Mouse (Mus musculus): ENCODE data around the gene Xlr5c. TPM values are rescaled to one million over a fixed set of nuclear protein-coding genes. Genes with fewer than 3 reads are reported as not detected.

Xlr5c gene
- polyA plus RNA-seq, 2 experiments, result not detected

Other genes with a start within 250 kb of the Xlr5c start
- not detected in 2 replicates for gene Pnma3, start 228.2 kb downstream of the Xlr5c start, polyA plus RNA-seq (2012; rRNA removed)
- gene Pnma3, start 228.2 kb downstream of the Xlr5c start, polyA plus RNA-seq (2014; fragmentation: Nextera tagmentation; extraction: Ambion mirVana), result not detected in 2 replicates
- gene Xlr4a, start 210.5 kb downstream of the Xlr5c start, polyA plus RNA-seq (2012; rRNA removed), result 0.23 and 1.0 TPM in 2 replicates
- gene Xlr4a, start 210.5 kb downstream of the Xlr5c start, polyA plus RNA-seq (2014; fragmentation: Nextera tagmentation; extraction: Ambion mirVana), result 1.1 TPM in 2 replicates
- gene Xlr3a, start 195.9 kb downstream of the Xlr5c start, polyA plus RNA-seq (2012; rRNA removed), result 1.5 and 1.8 TPM in 2 replicates
- 0.74 and 3.8 TPM in 2 replicates for gene Xlr3a, start 195.9 kb downstream of the Xlr5c start, polyA plus RNA-seq (2014; fragmentation: Nextera tagmentation; extraction: Ambion mirVana)
- gene Gm14685, start 175.9 kb downstream of the Xlr5c start, polyA plus RNA-seq (2012; rRNA removed), result 0.03 TPM in 2 replicates
- gene Gm14685, start 175.9 kb downstream of the Xlr5c start, polyA plus RNA-seq (2014; fragmentation: Nextera tagmentation; extraction: Ambion mirVana), result not detected in 2 replicates
- gene Xlr5b, start 144.2 kb downstream of the Xlr5c start, polyA plus RNA-seq (2012; rRNA removed), result not detected in 2 replicates
- not detected in 2 replicates for gene Xlr5b, start 144.2 kb downstream of the Xlr5c start, polyA plus RNA-seq (2014; fragmentation: Nextera tagmentation; extraction: Ambion mirVana)
- not detected in 2 replicates for gene DXBay18, start 143.5 kb downstream of the Xlr5c start, polyA plus RNA-seq (2012; rRNA removed)
- not detected in 2 replicates for gene DXBay18, start 143.5 kb downstream of the Xlr5c start, polyA plus RNA-seq (2014; fragmentation: Nextera tagmentation; extraction: Ambion mirVana)
- not detected in 2 replicates for gene Spin2d, start 116.0 kb downstream of the Xlr5c start, polyA plus RNA-seq (2012; rRNA removed)
- gene Spin2d, start 116.0 kb downstream of the Xlr5c start, polyA plus RNA-seq (2014; fragmentation: Nextera tagmentation; extraction: Ambion mirVana), result not detected in 2 replicates
- 0.63 and 2.1 TPM in 2 replicates for gene Xlr3b, start 100.8 kb downstream of the Xlr5c start, polyA plus RNA-seq (2012; rRNA removed)
- gene Xlr3b, start 100.8 kb downstream of the Xlr5c start, polyA plus RNA-seq (2014; fragmentation: Nextera tagmentation; extraction: Ambion mirVana), result 1.7 and 2.0 TPM in 2 replicates
- 0.73 and 1.9 TPM in 2 replicates for gene Xlr4b, start 78.6 kb downstream of the Xlr5c start, polyA plus RNA-seq (2012; rRNA removed)
- gene Xlr4b, start 78.6 kb downstream of the Xlr5c start, polyA plus RNA-seq (2014; fragmentation: Nextera tagmentation; extraction: Ambion mirVana), result 1.2 and 2.9 TPM in 2 replicates
- 1.5 and 1.9 TPM in 2 replicates for gene F8a, start 64.7 kb downstream of the Xlr5c start, polyA plus RNA-seq (2012; rRNA removed)
- gene F8a, start 64.7 kb downstream of the Xlr5c start, polyA plus RNA-seq (2014; fragmentation: Nextera tagmentation; extraction: Ambion mirVana), result 2.4 and 2.9 TPM in 2 replicates
- 0.12 and 0.19 TPM in 2 replicates for gene Xlr4c, start 49.8 kb downstream of the Xlr5c start, polyA plus RNA-seq (2012; rRNA removed)
- 0.20 and 0.49 TPM in 2 replicates for gene Xlr4c, start 49.8 kb downstream of the Xlr5c start, polyA plus RNA-seq (2014; fragmentation: Nextera tagmentation; extraction: Ambion mirVana)
- gene Xlr3c, start 27.6 kb downstream of the Xlr5c start, polyA plus RNA-seq (2012; rRNA removed), result not detected in 2 replicates
- not detected in 2 replicates for gene Xlr3c, start 27.6 kb downstream of the Xlr5c start, polyA plus RNA-seq (2014; fragmentation: Nextera tagmentation; extraction: Ambion mirVana)
- not detected in 2 replicates for gene Xlr5a, start within 50 bp of the Xlr5c start, polyA plus RNA-seq (2012; rRNA removed)
- not detected in 2 replicates for gene Xlr5a, start within 50 bp of the Xlr5c start, polyA plus RNA-seq (2014; fragmentation: Nextera tagmentation; extraction: Ambion mirVana)
- gene Gm45015, start 43.9 kb upstream of the Xlr5c start, polyA plus RNA-seq (2012; rRNA removed), result not detected in 2 replicates
- not detected in 2 replicates for gene Gm45015, start 43.9 kb upstream of the Xlr5c start, polyA plus RNA-seq (2014; fragmentation: Nextera tagmentation; extraction: Ambion mirVana)
- 2.5 and 3.1 TPM in 2 replicates for gene Zfp275, start 49.6 kb upstream of the Xlr5c start, polyA plus RNA-seq (2012; rRNA removed)
- 1.9 and 2.2 TPM in 2 replicates for gene Zfp275, start 49.6 kb upstream of the Xlr5c start, polyA plus RNA-seq (2014; fragmentation: Nextera tagmentation; extraction: Ambion mirVana)
- gene Gm18336, start 105.8 kb upstream of the Xlr5c start, polyA plus RNA-seq (2012; rRNA removed), result not detected in 2 replicates
- not detected in 2 replicates for gene Gm18336, start 105.8 kb upstream of the Xlr5c start, polyA plus RNA-seq (2014; fragmentation: Nextera tagmentation; extraction: Ambion mirVana)
- 0.01 TPM in 2 replicates for gene Zfp92, start 118.1 kb upstream of the Xlr5c start, polyA plus RNA-seq (2012; rRNA removed)
- gene Zfp92, start 118.1 kb upstream of the Xlr5c start, polyA plus RNA-seq (2014; fragmentation: Nextera tagmentation; extraction: Ambion mirVana), result not detected in 2 replicates
- gene Trex2, start 142.4 kb upstream of the Xlr5c start, polyA plus RNA-seq (2012; rRNA removed), result not detected in 2 replicates
- not detected in 2 replicates for gene Trex2, start 142.4 kb upstream of the Xlr5c start, polyA plus RNA-seq (2014; fragmentation: Nextera tagmentation; extraction: Ambion mirVana)
- gene Haus7, start 166.1 kb upstream of the Xlr5c start, polyA plus RNA-seq (2012; rRNA removed), result 22.7 and 26.9 TPM in 2 replicates
- 37.4 and 40.6 TPM in 2 replicates for gene Haus7, start 166.1 kb upstream of the Xlr5c start, polyA plus RNA-seq (2014; fragmentation: Nextera tagmentation; extraction: Ambion mirVana)
- 19.0 and 20.6 TPM in 2 replicates for gene Bgn, start 190.6 kb upstream of the Xlr5c start, polyA plus RNA-seq (2012; rRNA removed)
- gene Bgn, start 190.6 kb upstream of the Xlr5c start, polyA plus RNA-seq (2014; fragmentation: Nextera tagmentation; extraction: Ambion mirVana), result 11.1 and 11.8 TPM in 2 replicates
- 0.01 TPM in 1 of 2 replicates, not detected in the other for gene Atp2b3, start 210.1 kb upstream of the Xlr5c start, polyA plus RNA-seq (2012; rRNA removed)
- gene Atp2b3, start 210.1 kb upstream of the Xlr5c start, polyA plus RNA-seq (2014; fragmentation: Nextera tagmentation; extraction: Ambion mirVana), result not detected in 2 replicates

Data from liver, embryonic 14.5 days (tissue).